Mouse (Mus musculus) olfactory bulb, adult 2 months (tissue): ENCODE data around the gene Gm7347.

ENCODE experiments used
- CTCF ChIP-seq: fragments of 200-500 bp; IDR thresholded peaks from 2 replicates; pipeline ENCODE4 v1.5.1; 2012; ENCODE audit warnings: low read depth, mild to moderate bottlenecking, low read length, moderate library complexity; ENCODE audit not compliant: insufficient read depth
- POLR2A ChIP-seq: fragments of 200-500 bp; IDR thresholded peaks from 2 replicates; pipeline ENCODE4 v1.6.1; 2012; ENCODE audit warnings: mild to moderate bottlenecking, low read depth, low read length, moderate library complexity; ENCODE audit not compliant: insufficient read depth

DNA sequence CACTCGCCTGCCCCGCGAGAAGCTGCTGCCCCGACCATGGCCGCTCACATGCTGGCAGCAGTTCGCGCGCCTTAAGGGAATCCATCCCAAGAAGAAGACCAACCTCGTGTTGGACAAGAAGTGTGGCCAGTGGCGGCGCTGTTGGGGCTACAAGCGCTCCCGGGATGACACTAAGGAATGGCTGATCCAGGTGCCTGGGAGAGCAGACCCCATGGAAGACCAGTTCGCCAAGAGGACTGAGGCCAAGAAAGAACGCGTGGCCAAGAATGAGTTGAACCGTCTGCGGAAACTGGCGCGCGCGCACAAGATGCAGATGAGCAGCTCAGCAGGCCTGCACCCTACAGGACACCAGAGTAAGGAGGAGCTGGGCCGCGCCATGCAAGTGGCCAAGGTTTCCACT lies 12.3 kb upstream of the Gm7347 start:
- TF ChIP-seq CTCF (no peak), POLR2A (no peak)
